Mouse (Mus musculus): ENCODE measurements around the gene Dpp10. TPM values are rescaled to one million over a fixed set of nuclear protein-coding genes. Genes with fewer than 3 reads are reported as not detected.

Gene Dpp10
- total RNA-seq (2022), result under 1 TPM in 2 of 4 experiments, not detected in 2; 0.03 TPM

- no peak for DNase-seq (ENCODE audit: low spot score)
Observed at GRCm38 (mm10) chr1:124044925-124045640, at the start of gene Dpp10. TSS of gene Dpp10 (minus strand) at chr1:124045559.

- DNase-seq (ENCODE audit: low spot score), result no peak
Observed at GRCm38 (mm10) chr1:124048544-124048943, 3.2 kb upstream of the Dpp10 start.

- DNase-seq (ENCODE audit: low spot score), result no peak
Observed at GRCm38 (mm10) chr1:124045761-124046300, 472 bp upstream of the Dpp10 start.

GRCm38 (mm10) chr1:124044161-124044560, 1.2 kb downstream of the Dpp10 start:
- DNase-seq (ENCODE audit: low spot score), result no peak

- no peak for DNase-seq (ENCODE audit: low spot score)
Observed at GRCm38 (mm10) chr1:124043421-124043820, 1.9 kb downstream of the Dpp10 start.

- DNase-seq (ENCODE audit: low spot score), result no peak
Observed at GRCm38 (mm10) chr1:124041559-124041958, 3.8 kb downstream of the Dpp10 start.

- no peak for DNase-seq (ENCODE audit: low spot score)
Observed at GRCm38 (mm10) chr1:124035306-124035990, 9.9 kb downstream of the Dpp10 start.

- no peak for DNase-seq (ENCODE audit: low spot score)
Observed at GRCm38 (mm10) chr1:124032677-124033076, 12.7 kb downstream of the Dpp10 start.

GRCm38 (mm10) chr1:124031968-124032367, 13.4 kb downstream of the Dpp10 start:
- no peak for DNase-seq (ENCODE audit: low spot score)

- DNase-seq (ENCODE audit: low spot score), result no peak
Observed at GRCm38 (mm10) chr1:124002797-124003196, 42.6 kb downstream of the Dpp10 start.

GRCm38 (mm10) chr1:123995780-123996179, 49.6 kb downstream of the Dpp10 start:
- no peak for DNase-seq (ENCODE audit: low spot score)

- DNase-seq (ENCODE audit: low spot score), result no peak
Observed at GRCm38 (mm10) chr1:123985324-123986024, 59.9 kb downstream of the Dpp10 start.

GRCm38 (mm10) chr1:123978597-123978996, 66.8 kb downstream of the Dpp10 start:
- DNase-seq (ENCODE audit: low spot score), result no peak

GRCm38 (mm10) chr1:123974621-123975020, 70.7 kb downstream of the Dpp10 start:
- DNase-seq (ENCODE audit: low spot score), result no peak

GRCm38 (mm10) chr1:123946149-123946548, 99.2 kb downstream of the Dpp10 start:
- DNase-seq (ENCODE audit: low spot score), result no peak

- no peak for DNase-seq (ENCODE audit: low spot score)
Observed at GRCm38 (mm10) chr1:123940826-123941225, 104.5 kb downstream of the Dpp10 start.

- DNase-seq (ENCODE audit: low spot score), result peak; percentile 16
Observed at GRCm38 (mm10) chr1:123933812-123934727, 111.3 kb downstream of the Dpp10 start.

GRCm38 (mm10) chr1:123928003-123928370, 117.4 kb downstream of the Dpp10 start:
- DNase-seq (ENCODE audit: low spot score), result no peak

- no peak for DNase-seq (ENCODE audit: low spot score)
Observed at GRCm38 (mm10) chr1:123927278-123928002, 117.9 kb downstream of the Dpp10 start.

- DNase-seq (ENCODE audit: low spot score), result no peak
Observed at GRCm38 (mm10) chr1:123924905-123925304, 120.5 kb downstream of the Dpp10 start.

- no peak for DNase-seq (ENCODE audit: low spot score)
Observed at GRCm38 (mm10) chr1:123923907-123924306, 121.5 kb downstream of the Dpp10 start.

All from heart, adult 8-10 months (tissue).